16 mouse cellular contexts compared by ENCODE assay signal in genomic region chr4:45374879-45375278, GRCm38 (mm10).
"Had no signal": no experiment of that assay in that cellular context is flagged by ENCODE, and none has a peak within 500 bp of the region (broad histone marks: within the 10 kb centered on the region; RNA-seq: fewer than 3 reads in every experiment).

No protein-coding gene starts in this region.

- H3K27ac ChIP-seq: hindbrain, embryonic 15.5 days; left cerebral cortex, adult 2 months; liver, embryonic 13.5 days; midbrain, embryonic 10.5 days; midbrain, embryonic 13.5 days; neural tube, embryonic 13.5 days; stomach, embryonic 15.5 days had no signal

- H3K27me3 ChIP-seq: hindbrain, embryonic 15.5 days; liver, embryonic 13.5 days; megakaryocyte, embryonic 14.5 days; midbrain, embryonic 13.5 days; neural tube, embryonic 13.5 days; stomach, embryonic 15.5 days had no signal

- H3K4me2 ChIP-seq: hindbrain, embryonic 15.5 days; liver, embryonic 13.5 days; midbrain, embryonic 13.5 days; neural tube, embryonic 13.5 days; stomach, embryonic 15.5 days had no signal

- H3K4me3 ChIP-seq: hindbrain, embryonic 15.5 days; left cerebral cortex, adult 2 months; liver, embryonic 13.5 days; megakaryocyte, embryonic 14.5 days; midbrain, embryonic 10.5 days; midbrain, embryonic 13.5 days; myocyte; neural tube, embryonic 13.5 days; stomach, embryonic 15.5 days had no signal

- H3K4me1 ChIP-seq: hindbrain, embryonic 15.5 days; liver, embryonic 13.5 days; megakaryocyte, embryonic 14.5 days; midbrain, embryonic 10.5 days; midbrain, embryonic 13.5 days; neural tube, embryonic 13.5 days; stomach, embryonic 15.5 days had no signal

- ATAC-seq: intestine, postnatal 0 days; midbrain, embryonic 13.5 days; midbrain, embryonic 16.5 days had no signal

- H3K9ac ChIP-seq: hindbrain, embryonic 15.5 days; liver, embryonic 13.5 days; midbrain, embryonic 13.5 days; neural tube, embryonic 13.5 days; stomach, embryonic 15.5 days had no signal

- DNase-seq: layer of hippocampus, postnatal 36 days; liver, embryonic 13.5 days; retina, postnatal 1 day; right cerebral cortex, postnatal 25 days; spleen, adult 18-20 months; thymus, postnatal 25 days had no signal

- H3K9me3 ChIP-seq: hindbrain, embryonic 15.5 days; liver, embryonic 13.5 days; megakaryocyte, embryonic 14.5 days; midbrain, embryonic 10.5 days; midbrain, embryonic 13.5 days; neural tube, embryonic 13.5 days; stomach, embryonic 15.5 days had no signal
